Mouse (Mus musculus) liver, embryonic 14.5 days (tissue): Measurements from ENCODE around the gene Map4k4. TPM values are rescaled to one million over a fixed set of nuclear protein-coding genes. Genes with fewer than 3 reads are reported as not detected.

Experiments used
- ATAC-seq: fragments of 200-750 bp; cut with Nextera tagmentation; 2 replicates; pipeline ENCODE4 v1.8.0; 2017; ENCODE audit warnings: moderate number of reproducible peaks, mild to moderate bottlenecking, moderate library complexity; ENCODE audit not compliant: insufficient read depth
- DNase-seq, 3 experiments: peaks; one replicate each; pipeline ENCODE4 v3.0.0-alpha.2; 2012 to 2013; ENCODE audit warnings: low read depth in 3 of 3, low spot score in 3 of 3
- H3K27ac ChIP-seq: fragments of 300-500 bp; sonication (generic); 2 replicates; pipeline ENCODE4 v1.5.1; 2014; ENCODE audit warnings: moderate library complexity, mild to moderate bottlenecking, control low read depth, inconsistent platforms
- H3K27me3 ChIP-seq: fragments of 300-500 bp; sonication (generic); 2 replicates; pipeline ENCODE4 v1.6.1; 2014; ENCODE audit warnings: mild to moderate bottlenecking, low read length, moderate library complexity; ENCODE audit not compliant: control insufficient read depth, insufficient read depth
- H3K36me3 ChIP-seq: fragments of 300-500 bp; sonication (generic); replicated peaks from 2 replicates; pipeline ENCODE4 v1.6.1; 2014; ENCODE audit warnings: low read depth; ENCODE audit not compliant: control insufficient read depth, insufficient read depth
- H3K4me1 ChIP-seq, 2 experiments: fragments of 200-500 bp in 1 of 2; fragments of 300-500 bp in 1 of 2; sonication (generic) in 1 of 2; replicated peaks; 2 replicates each; pipeline ENCODE4 v1.6.1; 2012 to 2014; ENCODE audit warnings: antibody characterized with exemption in 1 of 2, inconsistent platforms in 1 of 2, low read length in 1 of 2; ENCODE audit not compliant: control insufficient read depth in 2 of 2, insufficient read depth in 2 of 2
- H3K4me2 ChIP-seq: fragments of 300-500 bp; sonication (generic); 2 replicates; pipeline ENCODE4 v1.6.1; 2014; ENCODE audit warnings: low read depth, mild to moderate bottlenecking, control low read depth, moderate library complexity
- H3K4me3 ChIP-seq, 2 experiments: fragments of 200-500 bp in 1 of 2; fragments of 300-500 bp in 1 of 2; sonication (generic) in 1 of 2; 2 replicates each; pipeline ENCODE4 v1.5.1; 2012 to 2014; ENCODE audit warnings: low read depth in 2 of 2, low read length in 2 of 2, mild to moderate bottlenecking in 2 of 2, control low read depth in 1 of 2, inconsistent platforms in 1 of 2, moderate library complexity in 1 of 2; ENCODE audit not compliant: insufficient read depth in 1 of 2
- H3K9ac ChIP-seq: fragments of 300-500 bp; sonication (generic); replicated peaks from 2 replicates; pipeline ENCODE4 v1.6.1; 2014; ENCODE audit warnings: mild to moderate bottlenecking, control low read depth, moderate library complexity
- H3K9me3 ChIP-seq: fragments of 300-500 bp; sonication (generic); 2 replicates; pipeline ENCODE4 v1.6.1; 2016; ENCODE audit warnings: low read length, mixed read lengths; ENCODE audit not compliant: control insufficient read depth
- CTCF ChIP-seq: IDR thresholded peaks from 2 replicates; pipeline ENCODE4 v1.5.1; 2016; ENCODE audit warnings: antibody characterized with exemption, low read depth, control low read depth
- EP300 ChIP-seq: IDR thresholded peaks from 2 replicates; pipeline ENCODE4 v1.6.1; 2016; ENCODE audit warnings: antibody characterized with exemption, low read depth
- WGBS: fragments of 180-500 bp; shearing (Covaris S2); extraction: QIAGEN DNeasy Blood & Tissue Kit; methylation state at CpG from one replicate; pipeline ENCODE4 v1.1.7; 2014; ENCODE audit not compliant: insufficient replicate concordance; 5-methylcytosine and 5-hydroxymethylcytosine counted together
- polyA plus RNA-seq, 2 experiments: library from polyadenylated mRNA; depleted of rRNA in 1 of 2; stranded (reverse) in 1 of 2; unstranded in 1 of 2; fragments of >200 nt; fragmentation: Nextera tagmentation in 1 of 2; extraction: Ambion mirVana in 1 of 2; gene quantifications; 2 replicates each; pipeline versions ENCODE4 v1.2.1 to v1.2.3; 2012 to 2014

Map4k4 gene
- polyA plus RNA-seq, 2 experiments, result 2.3 to 14.5 TPM

GRCm38 (mm10) chr1:39916144-39916543 lies 15.4 kb downstream of the Map4k4 start:
- ATAC-seq (no peak), DNase-seq (no peak)
- H3K4me1 ChIP-seq, result peaks cover 0 to 5% of the 10 kb centered on the region in 2 experiments; a peak in 2 of 4 replicates
- no peak overlapping the region for H3K9ac ChIP-seq
- 84% methylated on average over 4 of the region's 4 CpGs for WGBS
- no peaks in the 10 kb centered on the region; the same call in 1 of the 2 replicates for H3K9me3 ChIP-seq
- H3K4me3 ChIP-seq, result no peak overlapping the region
- no peaks in the 10 kb centered on the region for H3K27me3 ChIP-seq
- no peak overlapping the region for H3K4me2 ChIP-seq
- no peak overlapping the region for H3K27ac ChIP-seq
- TF ChIP-seq EP300, result no peak
- no peak for TF ChIP-seq CTCF
- no peaks in the 10 kb centered on the region for H3K36me3 ChIP-seq

GRCm38 (mm10) chr1:39917855-39918516 lies 17.3 kb downstream of the Map4k4 start:
- Histone ChIP-seq H3K27me3 (no peaks in the 10 kb centered on the region), H3K9me3 (no peaks in the 10 kb centered on the region; the same call in 1 of the 2 replicates), H3K4me3 (no peak overlapping the region), H3K27ac (no peak overlapping the region), H3K4me2 (no peak overlapping the region), H3K9ac (no peak overlapping the region), H3K36me3 (no peaks in the 10 kb centered on the region), H3K4me1 (peaks cover 0 to 13% of the 10 kb centered on the region in 2 experiments; a peak in 2 of 4 replicates)
- DNase-seq, result no peak
- TF ChIP-seq EP300, result no peak
- TF ChIP-seq CTCF, result no peak
- 68% methylated on average over 13 of the region's 13 CpGs for WGBS
- ATAC-seq, result no peak

- Histone ChIP-seq H3K9ac (no peak overlapping the region), H3K36me3 (no peaks in the 10 kb centered on the region), H3K4me2 (no peak overlapping the region), H3K27me3 (no peaks in the 10 kb centered on the region), H3K27ac (no peak overlapping the region), H3K4me1 (peaks cover 0 to 19% of the 10 kb centered on the region in 2 experiments; a peak in 2 of 4 replicates), H3K9me3 (no peaks in the 10 kb centered on the region; the same call in 1 of the 2 replicates), H3K4me3 (no peak overlapping the region)
- ATAC-seq (no peak), DNase-seq (no peak)
- 34% methylated on average over 7 of the region's 7 CpGs for WGBS
- TF ChIP-seq EP300 (no peak), CTCF (no peak)
These were observed 17.9 kb downstream of the Map4k4 start for GRCm38 (mm10) chr1:39918517-39919115.

GRCm38 (mm10) chr1:39920616-39921015 lies 19.9 kb downstream of the Map4k4 start:
- Histone ChIP-seq H3K9me3 (no peaks in the 10 kb centered on the region), H3K9ac (no peak overlapping the region), H3K27ac (no peak overlapping the region), H3K27me3 (no peaks in the 10 kb centered on the region), H3K4me2 (no peak overlapping the region), H3K36me3 (no peaks in the 10 kb centered on the region), H3K4me1 (peaks cover 0 to 32% of the 10 kb centered on the region in 2 experiments; a peak in 2 of 4 replicates), H3K4me3 (no peak overlapping the region)
- DNase-seq (no peak), ATAC-seq (no peak)
- 31% methylated on average over 2 of the region's 2 CpGs for WGBS
- TF ChIP-seq EP300 (no peak), CTCF (no peak)

- H3K27ac ChIP-seq, result no peak overlapping the region
- H3K9me3 ChIP-seq, result no peaks in the 10 kb centered on the region
- DNase-seq, result no peak
- 52% methylated on average over 3 of the region's 3 CpGs for WGBS
- H3K4me2 ChIP-seq, result no peak overlapping the region
- no peak overlapping the region for H3K4me3 ChIP-seq
- no peak for ATAC-seq
- H3K9ac ChIP-seq, result no peak overlapping the region
- no peaks in the 10 kb centered on the region for H3K36me3 ChIP-seq
- H3K27me3 ChIP-seq, result no peaks in the 10 kb centered on the region
- H3K4me1 ChIP-seq, result peaks cover 0 to 32% of the 10 kb centered on the region in 2 experiments; a peak in 2 of 4 replicates
- TF ChIP-seq EP300 (no peak), CTCF (no peak)
These were observed 21.3 kb downstream of the Map4k4 start for GRCm38 (mm10) chr1:39921996-39922395.
